Mouse (Mus musculus) adrenal gland, postnatal 36 days (tissue): ENCODE measurements at regions not wholly inside any gene's neighbourhood (a gene's known extent, or its start where the extent isn't known, plus 50 kb on each side); places are given as distances from the start of the nearest gene placed in this dataset.

Experiments used
- DNase-seq, 2 experiments: peaks; one replicate each; pipeline ENCODE4 v3.0.0; 2021; ENCODE audit warnings: mixed read lengths in 1 of 2

DNA sequence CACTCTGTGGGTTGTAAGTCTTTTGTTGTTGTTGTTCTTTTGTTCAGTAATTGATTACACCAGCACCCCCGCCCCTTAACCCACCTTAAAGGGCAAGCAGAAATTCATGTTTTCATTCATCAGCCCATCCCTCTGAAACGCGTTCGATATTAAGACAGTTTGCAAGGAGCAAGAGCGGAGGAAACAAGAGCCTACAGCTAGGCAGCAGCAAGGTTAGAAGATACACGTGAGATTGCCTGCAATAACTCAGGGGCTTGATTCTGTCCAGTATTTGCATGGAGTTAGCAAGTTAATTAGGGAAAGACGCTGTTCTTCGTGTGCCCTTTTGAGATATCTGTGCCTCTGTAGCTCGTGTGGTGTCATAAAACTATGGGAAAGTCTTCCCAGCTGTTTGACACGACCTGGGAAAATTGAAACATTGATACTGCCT is 202.0 kb downstream of the Gm11146 start:
- no peak for DNase-seq

DNA sequence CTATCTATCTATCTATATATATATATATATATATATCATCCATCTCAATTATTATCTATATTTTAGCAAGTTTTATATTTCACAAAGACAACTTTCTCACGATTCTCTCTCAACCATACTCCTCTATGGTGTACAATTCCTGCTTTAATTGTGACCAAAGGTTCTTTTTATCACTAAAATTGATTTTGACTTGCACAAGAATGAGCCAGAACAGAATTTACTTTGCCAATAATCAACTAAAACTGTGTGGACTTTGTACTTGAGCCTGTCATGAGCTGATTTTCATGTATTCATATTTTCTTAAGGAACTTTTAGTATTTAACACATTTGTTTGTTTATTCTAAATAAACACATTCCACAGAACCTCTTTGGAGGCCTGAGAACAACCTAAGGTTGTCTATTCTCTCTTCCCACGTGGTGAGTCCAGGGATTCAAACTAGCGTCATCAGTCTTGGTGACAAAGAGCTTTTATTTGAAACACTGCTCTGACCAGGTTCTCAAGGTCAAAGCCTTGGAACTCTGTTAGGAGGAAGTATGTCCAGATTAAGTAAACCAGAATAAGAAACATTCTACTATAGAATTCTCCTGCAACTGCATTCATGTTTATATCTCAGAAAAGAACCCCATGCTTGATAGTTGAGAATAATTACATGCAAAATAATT is 207.7 kb downstream of the Gm11146 start:
- DNase-seq: peak in 1 of 2 experiments; percentile 15

DNA sequence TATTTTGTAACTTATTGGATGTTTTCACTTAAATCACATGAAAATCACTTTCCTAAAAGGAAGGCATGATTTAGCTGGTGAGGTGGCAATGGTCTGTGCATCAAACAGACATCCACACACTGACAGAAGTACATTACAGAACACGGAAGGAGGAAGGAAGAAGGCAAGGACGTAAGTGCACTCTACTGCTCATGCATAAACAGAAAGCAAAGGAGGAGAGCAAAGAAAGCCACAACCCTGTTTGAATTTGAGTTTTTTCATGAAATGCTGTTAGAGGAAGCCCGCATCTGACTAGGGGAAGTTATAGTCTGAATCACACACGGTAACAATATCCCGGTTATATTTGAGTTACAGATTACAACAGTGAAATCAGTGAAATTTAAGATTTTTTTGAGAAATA is 208.4 kb downstream of the Gm11146 start:
- DNase-seq: no peak

DNA sequence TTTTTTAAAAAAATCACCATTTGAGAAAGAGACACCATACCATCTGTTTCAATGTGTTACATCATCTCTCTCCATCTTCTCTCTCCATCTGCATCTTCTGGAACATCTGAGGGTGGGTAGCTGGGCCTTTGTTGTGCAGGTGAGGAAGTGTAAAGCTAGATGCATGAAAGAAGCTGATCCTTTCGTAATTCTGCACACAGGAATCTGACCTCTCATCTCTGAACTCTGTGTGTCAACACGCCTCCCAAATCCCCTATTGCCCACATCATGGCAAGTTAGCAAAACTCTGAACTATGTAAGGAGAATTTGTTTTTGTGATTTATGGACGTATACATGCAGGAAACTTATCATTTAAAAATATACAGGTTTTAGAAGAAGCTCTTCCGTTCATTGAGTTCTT is 209.7 kb downstream of the Gm11146 start:
- no peak for DNase-seq

DNA sequence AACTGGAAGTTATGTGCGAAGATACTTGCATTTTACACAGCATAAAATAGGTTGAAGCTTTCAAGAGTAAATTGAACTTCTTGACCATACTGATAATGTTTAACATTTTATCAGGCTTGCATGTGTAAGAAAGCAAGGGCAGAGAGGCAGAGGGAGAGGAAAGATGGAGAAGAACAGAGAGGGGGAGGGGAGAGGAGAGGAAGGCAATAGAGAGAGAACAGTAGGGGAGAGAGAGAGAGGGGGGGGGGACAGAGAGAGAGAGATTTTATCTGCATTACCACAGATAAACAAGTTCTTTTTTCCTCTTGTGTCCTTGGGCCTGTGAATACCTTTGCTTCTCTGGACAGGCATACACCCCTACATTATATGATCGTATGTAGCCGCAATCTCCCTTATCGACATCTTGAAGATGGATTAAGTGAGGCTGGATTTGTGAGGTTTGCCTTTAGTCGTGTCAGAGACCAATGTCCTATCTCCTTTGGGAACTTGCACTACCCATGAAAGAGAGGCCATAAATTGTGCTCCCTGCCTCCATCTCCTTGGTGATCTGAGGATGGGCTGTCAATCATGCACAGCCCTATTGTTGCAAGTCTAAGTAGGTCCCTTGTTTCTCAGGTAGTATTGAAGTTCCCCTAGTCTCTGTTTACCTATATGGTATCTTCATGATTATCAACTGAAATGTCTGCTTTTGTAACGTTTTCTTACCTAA is 217.7 kb downstream of the Gm11146 start:
- DNase-seq: no peak

DNA sequence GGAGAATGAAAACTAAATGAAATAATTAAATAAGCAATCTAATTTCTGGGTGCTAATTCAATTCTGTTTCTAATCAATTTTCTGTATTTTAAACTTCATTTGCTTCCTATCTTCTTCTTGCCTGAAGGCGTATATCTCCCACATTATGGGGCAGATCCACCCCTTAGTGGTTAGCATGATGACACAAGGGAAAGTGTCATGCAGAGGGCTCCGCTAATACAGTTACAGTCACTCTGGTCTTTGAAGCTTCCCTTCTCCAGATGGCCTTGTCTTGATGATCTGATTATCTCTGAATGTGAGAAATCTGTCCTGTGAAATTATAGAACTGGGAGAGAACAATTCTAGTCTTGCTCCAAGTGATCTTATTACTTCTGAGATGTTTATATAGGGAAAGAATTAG is 219.1 kb downstream of the Gm11146 start:
- no peak for DNase-seq

DNA sequence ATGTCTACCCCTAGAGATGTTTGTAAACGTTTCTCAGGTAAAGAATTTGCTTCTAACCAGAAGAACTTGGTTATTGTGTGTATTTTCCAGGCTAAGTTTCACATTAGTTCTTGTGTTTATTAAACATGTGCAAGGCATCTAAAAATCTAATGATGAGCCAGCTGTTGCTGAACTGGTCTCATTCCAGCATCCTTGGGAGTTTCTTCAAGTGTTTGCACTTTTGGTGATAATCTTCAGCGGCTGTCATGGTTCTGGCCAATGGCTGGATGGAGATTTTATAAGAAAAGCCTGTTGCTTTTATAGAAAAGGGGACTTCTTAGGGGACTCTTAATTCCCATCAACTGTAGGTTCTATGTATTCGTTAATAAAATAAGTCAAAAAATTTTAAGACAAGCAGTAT is 229.1 kb downstream of the Gm11146 start:
- no peak for DNase-seq

DNA sequence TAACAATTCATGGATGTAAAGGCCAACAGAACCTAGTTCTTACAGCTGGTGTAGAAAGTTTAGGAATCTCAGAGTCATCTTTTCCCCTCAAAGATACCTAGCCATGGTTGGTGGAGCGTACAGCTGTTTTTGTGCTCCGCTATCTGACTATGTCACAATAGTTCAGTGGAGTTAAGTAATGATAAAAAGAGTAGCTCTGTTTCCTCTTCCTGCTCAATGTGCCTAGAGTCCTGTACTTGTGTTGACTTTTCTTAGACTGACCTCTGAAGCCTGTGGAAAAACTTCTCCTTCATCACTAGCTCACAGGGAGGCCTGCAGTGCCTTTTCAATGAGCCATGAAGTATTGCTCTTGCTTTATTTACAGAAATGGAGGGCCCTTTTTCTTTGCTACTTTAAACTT is 232.1 kb downstream of the Gm11146 start:
- no peak for DNase-seq

DNA sequence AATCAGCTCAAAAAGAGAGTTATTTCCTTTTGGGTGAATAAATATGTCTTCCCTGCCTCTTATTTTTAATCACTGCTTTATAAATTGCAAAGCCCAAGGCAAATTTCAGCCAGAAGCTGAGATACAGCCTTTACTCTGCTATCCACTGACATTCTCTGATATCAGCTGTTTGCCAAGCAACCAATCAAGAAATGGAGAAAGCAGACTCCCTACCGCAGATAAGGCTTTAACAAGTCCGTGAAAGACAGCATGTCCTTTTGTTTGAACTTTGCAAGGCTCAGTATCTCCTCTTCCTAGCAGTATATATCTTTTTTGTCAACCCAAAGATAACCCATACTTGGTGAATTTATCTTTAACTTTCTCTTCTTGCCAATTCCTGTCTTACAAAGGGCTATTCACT is 236.6 kb downstream of the Gm11146 start:
- no peak for DNase-seq

DNA sequence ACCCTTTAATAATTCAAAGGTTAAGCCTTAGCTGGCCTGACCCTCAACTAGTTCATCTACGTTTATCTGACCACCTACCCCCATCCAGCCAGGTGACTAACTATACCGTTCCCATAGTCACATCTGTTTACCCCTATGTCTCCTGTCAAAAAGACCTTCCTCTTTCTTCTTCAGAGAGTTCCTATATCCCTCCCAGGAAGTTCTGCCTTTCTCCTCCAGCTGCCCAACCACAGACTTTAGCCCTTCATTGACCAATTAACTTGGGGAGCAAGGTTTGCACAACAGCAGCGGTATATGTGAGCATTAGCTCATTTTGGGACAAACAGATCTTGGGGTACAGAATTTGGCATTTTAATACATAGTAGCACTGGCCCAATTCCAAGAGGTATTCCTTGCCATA is 237.5 kb downstream of the Gm11146 start:
- no peak for DNase-seq

DNA sequence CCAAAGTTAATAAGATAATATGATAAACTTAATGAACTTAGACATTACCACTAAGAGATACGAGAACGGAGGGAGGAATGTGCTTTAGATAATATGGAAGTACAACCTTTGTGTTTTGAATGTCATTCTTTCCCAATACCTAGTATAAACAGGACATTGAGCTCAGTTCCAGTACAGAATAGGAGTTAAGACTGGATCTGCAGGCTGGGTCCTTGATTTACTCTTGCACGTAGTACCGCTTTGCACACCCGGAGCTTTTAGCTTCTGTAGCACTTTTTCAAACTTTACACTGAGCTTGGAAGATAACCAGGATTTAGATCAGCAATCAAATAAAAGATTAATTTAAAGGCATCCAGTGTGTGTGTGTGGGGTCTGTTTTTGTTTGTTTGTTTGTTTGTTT is 242.7 kb downstream of the Gm11146 start:
- no peak for DNase-seq

DNA sequence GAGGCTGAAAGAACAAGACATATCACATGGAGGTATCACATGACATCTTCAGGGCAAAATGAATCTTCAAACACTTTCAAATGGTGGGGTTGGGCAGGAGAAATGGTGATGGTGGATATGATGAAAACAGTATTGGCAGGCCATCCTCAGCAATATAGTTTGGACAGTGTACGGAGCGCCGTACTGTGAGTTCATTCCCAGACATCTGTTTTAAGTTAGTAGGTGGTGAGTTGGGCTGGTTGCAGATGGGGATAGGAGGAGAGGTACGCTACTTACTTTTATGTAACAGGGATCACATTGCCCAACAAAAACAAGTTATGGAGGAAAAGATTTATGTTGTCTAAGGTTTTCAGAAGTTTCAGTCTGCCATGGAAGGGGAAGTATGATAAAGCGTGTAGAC is 246.6 kb downstream of the Gm11146 start:
- DNase-seq: no peak

DNA sequence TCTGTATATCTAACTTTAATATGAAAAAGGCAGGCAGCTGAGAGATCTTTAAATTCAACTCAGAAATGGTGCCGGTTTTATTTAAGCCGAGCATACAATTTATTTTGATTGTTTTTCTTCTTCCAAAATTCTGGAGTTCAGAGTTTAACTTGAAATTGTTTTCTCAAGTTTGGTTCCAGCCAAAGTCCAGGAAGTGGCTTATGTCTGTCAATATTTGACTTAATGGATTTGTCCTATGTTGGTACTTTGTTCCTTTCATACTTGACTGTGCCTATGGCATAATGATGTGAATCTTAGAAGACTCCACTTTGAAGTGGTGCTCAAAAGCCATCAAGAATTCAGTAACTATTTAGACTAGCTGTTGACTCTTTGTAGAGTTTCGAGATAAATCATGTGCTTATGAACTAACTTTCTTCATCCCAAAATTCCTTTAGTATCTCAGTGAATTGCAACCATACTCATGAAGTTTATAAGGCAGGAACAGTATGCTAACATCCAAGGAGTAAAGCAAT is 247.6 kb downstream of the Gm11146 start:
- no peak for DNase-seq

DNA sequence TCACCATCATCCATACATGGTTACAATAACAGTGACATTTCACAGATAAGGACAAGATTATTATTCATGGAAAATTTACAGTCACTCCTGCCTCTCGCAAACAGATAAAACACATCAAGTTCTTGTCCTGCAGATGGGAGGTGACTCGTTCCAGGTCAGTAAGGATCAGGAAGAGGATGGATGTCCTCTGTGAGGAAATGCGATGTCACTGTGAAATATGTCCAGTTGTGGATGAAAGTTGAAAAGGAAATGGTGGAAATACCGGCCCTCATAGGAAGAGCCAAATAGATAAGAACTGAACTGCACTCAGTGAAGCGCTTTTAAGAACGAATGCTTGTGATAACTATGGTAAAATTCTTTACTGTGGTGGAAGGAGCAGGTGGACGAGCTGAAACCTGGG is 255.8 kb downstream of the Gm11146 start:
- DNase-seq: no peak

DNA sequence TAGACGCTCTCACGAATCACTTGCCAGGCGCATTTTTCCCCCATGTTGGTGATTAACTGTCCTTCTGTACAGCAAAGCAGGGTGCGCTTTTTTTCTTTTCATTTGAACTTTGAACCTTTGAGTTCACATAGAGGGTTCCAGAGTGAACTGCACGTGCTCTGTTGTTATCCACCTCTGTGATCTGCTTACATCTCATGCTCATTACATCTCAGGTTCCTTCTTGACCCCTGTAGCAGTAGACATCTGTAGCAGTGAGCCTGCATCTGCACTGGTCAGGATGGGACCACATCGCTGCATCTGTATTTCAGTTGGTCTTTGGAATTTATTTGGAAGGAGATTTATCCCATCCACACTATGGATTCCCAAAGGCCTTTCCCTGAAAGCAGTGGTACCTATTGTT is 269.6 kb downstream of the Gm11146 start:
- DNase-seq: no peak

DNA sequence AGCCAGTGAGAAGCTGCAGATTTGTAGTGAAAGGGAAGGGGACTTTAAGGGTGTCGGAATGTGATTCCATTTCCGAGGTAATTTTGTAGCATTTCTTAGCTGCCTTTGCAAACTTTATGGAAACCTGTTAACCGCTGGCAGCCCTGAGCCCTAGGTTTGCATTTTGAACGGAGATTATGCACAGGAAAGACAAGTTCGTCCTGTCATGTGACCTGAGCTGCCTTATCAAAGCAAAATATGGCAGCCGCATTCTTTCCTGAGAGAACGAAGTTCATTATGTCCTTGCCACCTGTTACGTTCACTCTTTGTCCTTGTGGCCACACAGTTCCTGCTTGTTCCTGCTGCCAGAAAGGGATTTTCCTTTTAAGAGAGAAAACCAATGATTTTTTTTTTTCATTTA is 270.9 kb downstream of the Gm11146 start:
- DNase-seq: peak; percentile 38 to 58

DNA sequence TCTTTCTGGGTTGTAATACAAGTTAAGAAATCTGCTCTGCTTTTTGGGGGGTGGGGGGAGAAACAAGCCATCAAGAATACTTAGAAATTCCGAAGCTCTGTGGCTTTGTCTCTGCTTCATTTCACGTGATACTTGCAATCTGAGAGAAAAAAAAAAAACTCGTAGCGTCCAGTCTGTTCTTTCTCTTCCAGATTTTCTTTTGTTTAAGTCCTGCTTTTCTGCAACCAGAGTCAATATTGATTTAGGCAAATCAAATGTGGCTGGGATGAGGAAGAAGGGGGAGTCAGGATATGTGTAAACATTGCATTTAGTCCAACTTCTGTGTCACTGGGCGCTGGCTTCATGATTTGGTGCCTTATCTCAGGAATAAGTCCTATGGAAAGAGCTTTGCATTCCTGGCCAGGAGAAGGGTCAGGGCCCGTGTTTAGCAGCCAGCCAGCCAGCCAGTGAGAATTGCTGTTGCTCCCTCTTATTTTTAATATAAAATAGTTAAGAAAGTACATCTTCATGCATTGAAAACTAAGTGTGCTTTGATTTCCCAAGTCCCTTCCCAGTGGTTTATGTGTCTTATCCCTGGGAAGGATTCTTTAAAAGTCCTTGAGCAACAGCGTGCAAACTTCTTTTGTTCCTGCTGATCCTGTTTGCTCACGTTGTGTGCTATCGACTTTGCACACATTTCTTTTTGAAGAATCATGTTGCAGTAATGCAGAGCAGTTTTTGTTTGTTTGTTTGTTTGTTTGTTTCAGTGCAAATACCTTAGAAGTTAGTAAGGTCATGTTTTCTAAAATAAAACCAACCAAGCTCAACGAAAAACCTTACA is 272.0 kb downstream of the Gm11146 start:
- peak; percentile 16 to 45 for DNase-seq

DNA sequence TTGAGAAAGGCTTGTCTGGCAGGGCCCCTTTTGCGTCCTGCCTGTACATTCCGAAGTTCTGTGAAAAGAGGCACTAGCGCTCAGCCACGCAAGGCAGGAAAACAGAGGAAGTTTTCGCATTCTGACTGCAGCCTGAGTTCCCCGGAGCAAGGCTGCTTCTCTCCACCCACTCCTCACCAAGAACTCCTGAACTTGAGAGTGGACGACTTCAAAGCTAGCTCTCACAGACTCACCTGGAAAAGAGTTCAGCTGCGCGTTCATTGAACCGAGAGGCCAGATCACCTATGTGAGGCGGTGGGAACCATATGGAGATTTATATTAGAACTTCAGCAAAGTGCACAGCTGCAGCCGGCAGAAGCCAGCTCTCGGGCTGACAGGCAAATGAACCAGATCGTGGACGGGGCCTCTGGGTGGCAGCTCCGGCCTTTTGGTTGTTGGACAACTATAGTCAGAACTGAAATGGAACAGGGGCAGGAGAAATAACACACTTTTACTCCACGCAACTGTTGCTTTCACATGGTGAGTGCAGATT is 272.7 kb downstream of the Gm11146 start:
- peak; percentile 67 to 77 for DNase-seq

DNA sequence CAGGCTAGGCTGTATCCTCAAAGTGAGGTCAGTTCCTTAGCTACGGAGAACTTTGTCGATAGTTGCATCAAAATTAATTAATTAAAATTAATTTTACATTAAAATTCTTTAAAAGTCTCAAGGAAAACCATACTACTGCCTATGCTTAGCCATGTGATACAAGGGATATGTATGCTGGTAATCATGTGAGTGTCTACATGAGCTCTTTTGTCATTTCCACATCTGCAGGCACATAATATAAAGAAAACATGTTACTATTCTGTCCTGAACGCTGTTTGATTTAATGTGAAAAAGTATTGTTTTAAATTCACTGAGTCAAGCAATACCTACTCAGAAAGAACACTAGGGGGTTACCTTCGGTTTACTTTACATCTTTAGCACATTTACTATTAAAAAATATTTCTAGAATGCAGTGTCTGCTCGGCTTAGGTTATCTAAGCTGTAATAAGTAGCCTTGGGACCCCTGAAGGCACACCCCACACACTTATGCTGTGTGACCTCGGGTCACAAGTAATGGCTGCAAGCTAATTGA is 273.2 kb downstream of the Gm11146 start:
- no peak for DNase-seq

DNA sequence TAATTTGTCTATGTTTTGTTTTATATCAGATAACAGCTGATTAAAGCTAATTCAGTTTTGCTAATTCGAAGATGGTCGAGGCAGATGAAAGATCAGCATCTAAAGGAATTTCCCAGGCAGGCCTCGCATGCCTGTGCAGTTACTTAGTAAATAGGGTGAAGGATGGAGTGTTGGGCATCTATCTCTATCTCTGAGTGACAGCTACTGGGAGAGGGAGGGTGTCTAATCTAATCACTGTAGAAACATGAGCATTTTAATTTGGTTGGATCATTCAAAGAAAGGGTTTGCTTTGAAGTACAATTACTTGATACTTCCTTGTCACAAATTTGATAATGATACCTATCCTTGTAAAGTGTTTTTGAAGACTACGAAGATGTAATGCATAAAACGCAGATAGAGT is 273.8 kb downstream of the Gm11146 start:
- DNase-seq: no peak

DNA sequence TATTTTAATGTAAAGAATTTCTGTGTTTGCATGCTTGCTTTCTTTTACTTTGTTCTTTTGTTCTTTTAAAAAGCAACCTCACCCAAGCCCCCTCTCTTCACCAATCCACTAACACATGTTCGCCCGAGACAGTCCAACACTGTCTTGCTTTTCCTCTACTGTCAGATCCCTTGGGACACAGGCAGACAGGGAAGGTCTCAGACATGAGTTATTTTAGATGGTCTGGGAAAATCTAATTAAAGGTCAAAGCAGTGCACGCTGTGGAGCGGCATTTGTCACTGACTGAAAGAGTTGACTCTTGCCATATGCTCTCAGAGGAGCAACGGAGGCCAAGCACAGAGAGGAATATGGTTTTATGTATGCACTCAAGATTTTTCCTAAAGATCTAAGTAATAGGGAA is 279.6 kb downstream of the Gm11146 start:
- peak; percentile 35 to 44 for DNase-seq

DNA sequence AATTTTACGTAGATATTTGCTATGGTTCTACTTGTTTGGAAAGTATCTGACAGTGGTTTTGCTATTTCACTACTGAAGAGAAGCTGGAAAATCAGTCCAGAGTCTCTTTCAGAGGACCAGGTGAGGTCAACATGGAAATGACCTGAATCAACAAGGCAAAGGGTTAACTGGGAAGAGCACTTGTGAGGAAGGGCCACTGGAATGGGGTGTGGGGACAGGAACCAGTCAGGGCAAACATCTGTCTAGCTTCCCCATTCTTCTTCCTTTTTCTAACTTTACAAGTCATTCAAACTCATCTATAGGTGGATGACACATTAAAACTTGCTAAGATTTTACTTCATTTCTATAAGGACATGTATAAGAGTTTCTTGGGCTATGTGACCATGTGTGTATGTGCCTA is 283.7 kb downstream of the Gm11146 start:
- no peak for DNase-seq

DNA sequence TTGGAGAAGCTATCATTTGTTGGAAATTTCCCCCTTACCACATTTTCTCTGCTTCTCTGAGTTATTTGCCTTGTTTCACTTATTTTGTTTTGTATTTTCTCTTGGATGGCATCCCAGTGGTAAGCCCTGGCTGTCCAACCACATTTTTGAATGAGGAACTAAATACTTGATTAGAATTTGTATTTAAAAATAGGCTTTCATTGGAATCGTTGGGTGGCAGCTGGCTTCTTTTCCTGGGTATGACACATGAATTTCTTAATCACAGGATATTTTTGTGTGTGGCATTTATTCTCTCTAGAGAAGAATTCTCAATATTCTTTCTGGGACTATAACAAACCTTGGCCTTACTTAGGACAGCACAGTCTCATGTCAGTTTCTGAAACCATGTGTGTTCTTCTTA is 286.5 kb downstream of the Gm11146 start:
- no peak for DNase-seq
